Mouse (Mus musculus) CH12.LX (cell line): ENCODE measurements around the gene Inpp5b. TPM values are rescaled to one million over a fixed set of nuclear protein-coding genes. Genes with fewer than 3 reads are reported as not detected.

ENCODE experiments used
- DNase-seq: peaks from one replicate; pipeline ENCODE4 v3.0.0-alpha.2; 2013; ENCODE audit errors: extremely low read depth
- H3K27ac ChIP-seq: 2 replicates; pipeline ENCODE4 v1.5.1; 2012; ENCODE audit warnings: low read depth, mild to moderate bottlenecking, control low read depth, moderate library complexity; ENCODE audit not compliant: insufficient read depth
- H3K27me3 ChIP-seq: replicated peaks from 2 replicates; pipeline ENCODE3; 2012; ENCODE audit warnings: inconsistent platforms
- H3K36me3 ChIP-seq, 2 experiments: replicated peaks in 1 of 2; 2 replicates each; pipeline versions ENCODE3 to v1.6.1; 2012; ENCODE audit warnings: inconsistent platforms in 1 of 2, low read length in 1 of 2, mild to moderate bottlenecking in 1 of 2, mixed read lengths in 1 of 2, moderate library complexity in 1 of 2; ENCODE audit not compliant: control insufficient read depth in 1 of 2, insufficient read depth in 1 of 2
- H3K4me1 ChIP-seq, 2 experiments: 2 replicates each; pipeline ENCODE4 v1.6.1; 2012; ENCODE audit warnings: inconsistent platforms in 1 of 2, moderate library complexity in 1 of 2; ENCODE audit not compliant: insufficient read depth in 2 of 2, control insufficient read depth in 1 of 2
- H3K4me2 ChIP-seq: 2 replicates; pipeline ENCODE4 v1.6.1; 2012; ENCODE audit warnings: low read depth, mild to moderate bottlenecking, control low read depth; ENCODE audit not compliant: poor library complexity, insufficient read depth, severe bottlenecking
- H3K4me3 ChIP-seq, 3 experiments: fragments of 150-350 bp in 1 of 3; sonication (generic) in 1 of 3; replicated peaks in 1 of 3; 2 replicates each; pipeline versions ENCODE3 to v1.5.1; 2011 to 2012; ENCODE audit warnings: low read depth in 2 of 3, low read length in 2 of 3, mild to moderate bottlenecking in 2 of 3, moderate library complexity in 2 of 3, control low read depth in 1 of 3, improper control_type of control experiment in 1 of 3, inconsistent platforms in 1 of 3, mixed read lengths in 1 of 3; ENCODE audit not compliant: poor library complexity in 1 of 3
- H3K79me2 ChIP-seq: replicated peaks from 2 replicates; pipeline ENCODE4 v1.6.1; 2012; ENCODE audit warnings: mild to moderate bottlenecking, moderate library complexity; ENCODE audit not compliant: control insufficient read depth, poor library complexity, insufficient read depth, severe bottlenecking; ENCODE audit errors: extremely low read depth
- H3K9ac ChIP-seq: 2 replicates; pipeline ENCODE4 v1.6.1; 2012; ENCODE audit warnings: low read depth, mild to moderate bottlenecking, control low read depth, moderate library complexity; ENCODE audit not compliant: insufficient read depth
- H3K9me3 ChIP-seq: replicated peaks from 2 replicates; pipeline ENCODE3; 2012; ENCODE audit warnings: low read length, inconsistent platforms, mixed read lengths
- BHLHE40 ChIP-seq: IDR thresholded peaks from 2 replicates; pipeline ENCODE4 v1.6.1; 2011; ENCODE audit warnings: mild to moderate bottlenecking, low read depth, low read length, improper control_type of control experiment
- CHD1 ChIP-seq: IDR thresholded peaks from 2 replicates; pipeline ENCODE4 v1.6.1; 2012; ENCODE audit warnings: low read depth, low read length, improper control_type of control experiment, inconsistent platforms
- E2F4 ChIP-seq: IDR thresholded peaks from 2 replicates; pipeline ENCODE4 v1.6.1; 2011; ENCODE audit warnings: low read depth, low read length, improper control_type of control experiment; ENCODE audit not compliant: insufficient replicate concordance
- ELF1 ChIP-seq: IDR thresholded peaks from 2 replicates; pipeline ENCODE4 v1.6.1; 2014; ENCODE audit warnings: low read depth, mild to moderate bottlenecking, inconsistent platforms, low read length, improper control_type of control experiment
- ETS1 ChIP-seq: conservative IDR thresholded peaks from 2 replicates; pipeline ENCODE4 v1.6.1; 2012; ENCODE audit warnings: low read depth, mild to moderate bottlenecking, inconsistent platforms, low read length, improper control_type of control experiment, moderate library complexity
- JUND ChIP-seq: conservative IDR thresholded peaks from 2 replicates; pipeline ENCODE4 v1.6.1; 2011; ENCODE audit warnings: low read depth, low read length, improper control_type of control experiment
- MAX ChIP-seq: IDR thresholded peaks from 2 replicates; pipeline ENCODE4 v1.6.1; 2011; ENCODE audit warnings: low read length, improper control_type of control experiment
- MAZ ChIP-seq: IDR thresholded peaks from 2 replicates; pipeline ENCODE4 v1.6.1; 2012; ENCODE audit warnings: low read depth, mild to moderate bottlenecking, inconsistent platforms, low read length, improper control_type of control experiment, moderate library complexity
- NRF1 ChIP-seq: IDR thresholded peaks from 2 replicates; pipeline ENCODE4 v1.6.1; 2014; ENCODE audit warnings: low read depth, mild to moderate bottlenecking, inconsistent platforms, low read length, improper control_type of control experiment, moderate library complexity
- PAX5 ChIP-seq: IDR thresholded peaks from 2 replicates; pipeline ENCODE4 v1.6.1; 2012; ENCODE audit warnings: low read length, inconsistent platforms, mixed read lengths
- POLR2A ChIP-seq: IDR thresholded peaks from 2 replicates; pipeline ENCODE4 v1.6.1; 2011; ENCODE audit warnings: low read depth, mild to moderate bottlenecking, improper control_type of control experiment, low read length
- POLR2AphosphoS2 ChIP-seq: IDR thresholded peaks from 2 replicates; pipeline ENCODE4 v1.6.1; 2011; ENCODE audit warnings: low read depth, low read length, improper control_type of control experiment
- RAD21 ChIP-seq: IDR thresholded peaks from 2 replicates; pipeline ENCODE4 v1.6.1; 2011; ENCODE audit warnings: low read depth, mild to moderate bottlenecking, low read length, improper control_type of control experiment, moderate library complexity
- RCOR1 ChIP-seq: conservative IDR thresholded peaks from 2 replicates; pipeline ENCODE4 v1.6.1; 2012; ENCODE audit warnings: low read depth, mild to moderate bottlenecking, inconsistent platforms, low read length, improper control_type of control experiment
- SIN3A ChIP-seq: IDR thresholded peaks from 2 replicates; pipeline ENCODE4 v1.6.1; 2012; ENCODE audit warnings: low read length, improper control_type of control experiment, inconsistent platforms
- TBP ChIP-seq: conservative IDR thresholded peaks from 2 replicates; pipeline ENCODE4 v1.6.1; 2011; ENCODE audit warnings: low read depth, low read length, improper control_type of control experiment
- USF1 ChIP-seq: IDR thresholded peaks from 2 replicates; pipeline ENCODE4 v1.6.1; 2014; ENCODE audit warnings: low read depth, mild to moderate bottlenecking, inconsistent platforms, low read length, improper control_type of control experiment
- USF2 ChIP-seq: conservative IDR thresholded peaks from 2 replicates; pipeline ENCODE4 v1.6.1; 2011; ENCODE audit warnings: low read depth, low read length, improper control_type of control experiment
- ZC3H11A ChIP-seq: IDR thresholded peaks from 2 replicates; pipeline ENCODE4 v1.6.1; 2012; ENCODE audit warnings: low read depth, mild to moderate bottlenecking, inconsistent platforms, low read length, improper control_type of control experiment
- ZNF384 ChIP-seq: IDR thresholded peaks from 2 replicates; pipeline ENCODE4 v1.6.1; 2012; ENCODE audit warnings: low read depth, low read length, improper control_type of control experiment, inconsistent platforms
- dilution Hi-C: fragments of 300-500 bp; cut with MboI; formaldehyde crosslinking; loops from 2 replicates; pipeline ENCODE4 v1.14.3; 2020; ENCODE audit warnings: low sequenced_read_pairs; ENCODE audit not compliant: extremely low pct_unique_long_range_greater_than_20kb, extremely low pct_ligation_motif_present
- in situ Hi-C: fragments of 300-500 bp; cut with MboI; formaldehyde crosslinking; loops from 3 replicates; pipeline ENCODE4 v1.14.3; 2019; ENCODE audit warnings: low sequenced_read_pairs, low pct_ligation_motif_present, low pct_unique_long_range_greater_than_20kb, mixed read lengths
- polyA plus RNA-seq: library from polyadenylated mRNA; unstranded; fragments of >175 nt; gene quantifications from 2 replicates; pipeline ENCODE4 v1.2.1, GENCODE M21; 2012; ENCODE audit warnings: low read depth; ENCODE audit not compliant: insufficient read length
- total RNA-seq, 2 experiments: library from RNA; depleted of rRNA; stranded (reverse); fragments of 300-350 nt in 1 of 2; fragments of >200 nt in 1 of 2; gene quantifications; 2 replicates each; pipeline ENCODE4 v1.2.3; 2012 to 2014

The Inpp5b gene
- total and polyA plus RNA-seq, 3 experiments = 25.6 to 34.0 (median 26.2) TPM

GRCm38 (mm10) chr4:124695786-124696516 is 45.7 kb upstream of the Inpp5b start:
- dilution Hi-C loops = no loop called here
- in situ Hi-C loops = no loop called here
- no peak for DNase-seq
- TF ChIP-seq BHLHE40 (no peak), MAX (peak; percentile 39; the same call in 1 of the 2 replicates), JUND (no peak), POLR2AphosphoS2 (no peak), MAZ (0 out of 2 replicates have a peak, but pooled peaks have one; percentile 40), NRF1 (no peak), ELF1 (no peak), USF1 (no peak), SIN3A (no peak), TBP (no peak), E2F4 (no peak), RAD21 (no peak)
- TF ChIP-seq, all 38 proteins: peak for 2
- Histone ChIP-seq H3K4me3 (peak overlapping the region in 2 of 3 experiments; percentile 8 to 29), H3K36me3 (peaks cover 0 to 1% of the 10 kb centered on the region in 2 experiments), H3K4me1 (peaks cover 3 to 38% of the 10 kb centered on the region in 2 experiments; a peak in 3 of 4 replicates), H3K79me2 (peaks cover 24% of the 10 kb centered on the region), H3K27ac (peak overlapping the region; percentile 19; the same call in 1 of the 2 replicates), H3K27me3 (no peaks in the 10 kb centered on the region), H3K9me3 (peaks cover 2% of the 10 kb centered on the region), H3K4me2 (peak overlapping the region; percentile 14; the same call in 1 of the 2 replicates), H3K9ac (peak overlapping the region; percentile 6; the same call in 1 of the 2 replicates)

GRCm38 (mm10) chr4:124699791-124700190 is 41.9 kb upstream of the Inpp5b start:
- Histone ChIP-seq H3K9ac (peak overlapping the region; percentile 93; the same call in 1 of the 2 replicates), H3K27ac (no peak overlapping the region), H3K4me1 (peaks cover 16 to 50% of the 10 kb centered on the region in 2 experiments), H3K79me2 (peaks cover 19% of the 10 kb centered on the region), H3K27me3 (no peaks in the 10 kb centered on the region), H3K36me3 (no peaks in the 10 kb centered on the region), H3K4me3 (no peak overlapping the region), H3K9me3 (peaks cover 2% of the 10 kb centered on the region), H3K4me2 (peak overlapping the region; percentile 83)
- dilution Hi-C loops (no loop called here), in situ Hi-C loops (loop anchor here (10.0 kb wide), 1 partner anchor 365 kb away; the partner anchor contains the start of genes Dnali1 and Snip1)
- TF ChIP-seq MAX (no peak), POLR2A (no peak), ETS1 (no peak), USF2 (no peak), PAX5 (no peak), ZNF384 (no peak), CHD1 (no peak), BHLHE40 (no peak), ZC3H11A (no peak), JUND (no peak), RCOR1 (no peak)
- DNase-seq = no peak
